Mouse (Mus musculus) heart, postnatal 36 days (tissue): Measurements from ENCODE around the gene Gm10097. TPM values are rescaled to one million over a fixed set of nuclear protein-coding genes. Genes with fewer than 3 reads are reported as not detected.
A peak's percentile ranks its signal among the peaks of the same experiment; 100 is the strongest.

Source experiments
- DNase-seq, 2 experiments: peaks; one replicate each; pipeline ENCODE4 v3.0.0; 2021 to 2022
- intact Hi-C: fragments of 180-260 bp; cut with DNase I; formaldehyde crosslinking; loops from one replicate; pipeline ENCODE4 v1.15.1; 2025
- total RNA-seq, 2 experiments: library from RNA; stranded (reverse); gene quantifications; 2 replicates each; pipeline ENCODE4 v1.2.3; 2021

The Gm10097 gene
- total RNA-seq = under 1 TPM; 0.44 to 0.60 TPM

DNA sequence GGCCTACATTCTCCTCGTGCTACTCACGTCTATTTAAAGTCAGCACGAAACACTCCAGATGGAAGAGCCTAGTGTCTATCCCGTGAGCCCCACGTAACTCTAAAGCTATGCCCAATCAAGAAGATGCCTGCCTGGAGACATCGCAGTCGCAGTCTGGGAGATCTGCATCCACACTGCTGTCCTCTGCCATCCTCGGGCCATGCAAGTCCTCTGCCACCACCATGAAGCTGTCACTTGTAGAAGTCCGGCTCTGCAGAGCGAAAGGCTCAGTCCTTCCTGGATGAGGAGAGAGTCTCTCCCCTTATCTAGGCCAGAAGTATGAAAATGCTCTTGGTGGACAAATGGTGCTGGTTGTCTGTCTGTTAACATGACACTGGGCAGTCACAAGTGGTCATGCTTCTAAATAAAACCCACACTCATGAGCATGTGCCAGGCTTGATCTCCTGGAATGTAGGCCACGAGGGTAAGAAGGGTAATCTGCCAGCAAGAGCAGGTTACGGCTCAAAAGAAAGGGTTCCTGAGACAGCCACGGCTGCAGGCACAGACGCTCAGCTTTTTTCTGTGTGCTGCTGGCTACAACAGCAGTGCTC lies at the start of gene Gm10097:
Gene Gm10097 (plus strand): TSS at position 517 of the 590 bp plus-strand sequence.
- intact Hi-C loops = no loop called here

DNA sequence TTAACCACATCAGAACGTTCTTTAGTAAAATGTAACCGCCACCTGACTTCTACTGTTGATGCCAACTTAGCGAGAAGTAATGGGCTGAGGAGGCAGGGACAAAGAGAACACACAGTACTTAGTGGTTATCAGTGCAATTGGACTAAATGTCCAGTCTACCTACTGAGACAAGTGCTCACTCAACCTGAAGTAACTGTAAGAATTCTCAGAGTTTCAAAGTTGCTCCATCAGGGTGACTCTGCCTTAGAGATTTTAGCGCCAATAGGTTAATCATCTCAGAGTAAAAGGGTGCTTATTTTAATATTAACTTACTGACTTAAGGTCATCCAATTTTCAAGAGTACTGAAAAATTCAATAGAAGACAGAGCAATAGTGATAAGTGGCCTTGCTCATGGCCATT lies 43.1 kb upstream of the Gm10097 start:
- intact Hi-C loops = no loop called here
- no peak for DNase-seq

More for the DNA sequence above, at the start of gene Gm10097:
- DNase-seq = peak; percentile 21 to 48

GRCm38 (mm10) chr10:5027208-5027607 lies 41.8 kb upstream of the Gm10097 start:
- intact Hi-C loops = no loop called here
- no peak for DNase-seq

DNA sequence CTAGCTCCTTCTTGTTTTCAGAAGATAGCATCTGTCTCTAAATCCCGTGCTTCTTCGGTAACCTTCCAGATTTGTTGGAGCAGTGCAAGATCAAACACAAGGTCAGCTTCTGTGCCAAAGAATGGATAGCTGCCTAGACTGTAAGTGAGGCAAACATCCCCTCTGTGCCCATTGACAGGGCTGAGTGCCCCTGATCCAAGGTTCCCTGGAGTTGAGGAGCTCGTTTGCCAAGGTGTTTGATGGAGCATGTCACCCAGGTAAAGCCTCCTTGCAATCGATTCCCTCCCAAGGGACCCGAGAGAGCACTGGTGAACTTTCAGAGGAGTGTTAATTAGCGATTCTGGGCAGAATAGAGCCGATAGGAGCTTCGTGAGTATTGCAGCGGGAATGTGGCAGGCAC lies 40.7 kb upstream of the Gm10097 start:
- DNase-seq = no peak
- intact Hi-C loops = no loop called here

GRCm38 (mm10) chr10:5029161-5029560 lies 39.8 kb upstream of the Gm10097 start:
- intact Hi-C loops = no loop called here
- no peak for DNase-seq

DNA sequence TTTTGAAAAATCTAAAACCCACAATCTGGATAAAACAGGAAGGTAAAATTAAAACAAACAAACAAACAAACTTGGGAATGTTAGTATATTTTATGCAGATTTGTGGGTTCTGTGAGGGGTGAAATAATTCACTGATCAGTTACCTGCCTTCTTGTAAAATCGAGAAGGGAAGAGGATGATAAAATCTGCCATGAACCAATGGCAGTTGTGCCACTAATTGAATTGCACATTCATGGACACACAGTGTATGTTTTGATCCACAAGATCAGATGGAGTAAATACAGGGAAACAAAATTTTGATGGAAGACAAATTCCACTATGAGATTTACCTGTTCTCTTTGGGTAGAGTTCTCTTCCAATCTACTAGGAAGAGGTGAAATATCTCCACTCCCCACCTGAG lies 39.1 kb upstream of the Gm10097 start:
- intact Hi-C loops = no loop called here
- no peak for DNase-seq

GRCm38 (mm10) chr10:5032192-5033048 lies 36.6 kb upstream of the Gm10097 start:
- intact Hi-C loops = no loop called here
- no peak for DNase-seq

DNA sequence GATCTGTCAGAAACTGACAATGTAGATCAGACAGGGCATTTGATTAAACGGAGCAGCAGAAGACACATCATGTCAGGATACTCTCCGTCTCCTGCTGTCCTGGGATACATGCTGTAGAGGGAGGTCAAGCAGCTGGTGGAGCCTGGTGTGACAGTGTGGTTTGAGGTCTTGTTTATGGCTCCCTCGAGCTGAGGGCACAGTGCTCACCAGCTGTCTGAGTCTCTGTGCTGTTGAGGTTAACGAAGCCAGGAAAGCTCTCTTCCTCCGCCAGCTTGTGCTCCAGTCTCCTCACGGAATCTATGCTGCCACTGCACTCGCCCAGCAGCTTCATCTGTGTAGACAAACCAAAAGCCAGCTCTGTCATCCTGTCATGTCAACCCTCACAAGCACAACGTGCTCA lies 27.7 kb upstream of the Gm10097 start:
- intact Hi-C loops = no loop called here
- DNase-seq = no peak

- DNase-seq = no peak
- intact Hi-C loops = no loop called here
Measured at GRCm38 (mm10) chr10:5044481-5044880, 24.5 kb upstream of the Gm10097 start.

DNA sequence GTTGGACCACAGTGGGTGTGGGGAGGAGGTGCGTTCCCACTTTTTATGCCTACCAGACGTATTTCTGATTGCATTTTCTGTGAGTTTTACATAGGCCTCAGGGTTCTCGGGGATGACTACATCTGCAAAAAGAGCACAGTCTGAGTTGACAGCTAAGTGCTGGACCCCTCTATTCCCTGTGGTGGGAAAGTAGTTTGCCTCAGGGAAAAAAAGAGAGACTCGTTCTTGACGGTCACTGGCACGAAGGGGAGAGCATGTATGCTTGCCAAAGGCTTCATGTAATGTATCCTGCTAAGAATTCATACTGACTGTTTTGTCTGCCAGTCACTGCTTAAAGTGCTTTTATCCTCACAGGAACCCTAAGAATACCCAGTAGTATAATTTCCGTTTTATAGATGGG lies 23.8 kb upstream of the Gm10097 start:
- intact Hi-C loops = no loop called here
- no peak for DNase-seq

DNA sequence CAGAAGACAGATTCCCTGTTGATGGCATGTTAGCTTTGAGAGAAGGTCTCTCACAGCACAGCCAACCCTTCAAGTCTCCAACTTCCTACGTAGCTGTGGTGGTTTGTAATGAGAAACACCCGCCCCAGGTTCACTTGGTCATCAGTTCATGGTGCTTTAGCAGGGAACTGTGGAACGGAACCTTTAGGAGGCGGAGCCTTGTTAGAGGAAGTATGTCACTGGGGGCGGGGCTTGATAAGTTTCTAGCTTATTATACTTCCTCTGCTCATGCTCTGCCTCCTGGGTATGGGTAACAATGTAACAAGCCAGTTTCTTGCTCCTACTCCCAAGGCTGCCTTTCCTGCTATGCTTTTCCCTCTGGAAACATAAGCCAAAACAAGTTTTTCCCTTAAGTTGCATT lies 23.3 kb upstream of the Gm10097 start:
- DNase-seq = no peak
- intact Hi-C loops = no loop called here

DNA sequence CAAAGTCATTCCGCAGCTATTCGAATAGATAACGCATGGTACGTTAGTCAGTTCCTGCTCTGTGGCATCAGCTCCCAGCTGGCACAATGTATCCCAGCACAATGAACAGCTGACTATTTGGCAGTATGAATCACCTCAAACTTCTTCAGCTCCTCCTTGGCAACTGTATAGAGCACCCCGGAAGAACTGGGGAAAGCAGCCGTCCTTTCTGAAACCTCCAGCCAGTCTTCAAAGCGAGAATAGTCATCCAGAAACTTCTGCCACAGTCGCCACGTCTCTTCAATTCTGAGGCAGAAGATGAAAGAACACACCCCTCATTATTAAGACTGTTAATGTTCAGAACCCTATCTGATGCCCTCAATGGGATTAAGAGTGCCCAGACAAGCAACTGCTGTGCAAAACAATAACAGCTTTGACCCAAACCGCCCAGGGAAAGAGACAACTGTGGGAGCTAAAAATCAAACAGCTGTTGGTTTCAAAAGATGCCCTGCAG lies 12.7 kb upstream of the Gm10097 start:
- intact Hi-C loops = no loop called here
- DNase-seq = no peak

DNA sequence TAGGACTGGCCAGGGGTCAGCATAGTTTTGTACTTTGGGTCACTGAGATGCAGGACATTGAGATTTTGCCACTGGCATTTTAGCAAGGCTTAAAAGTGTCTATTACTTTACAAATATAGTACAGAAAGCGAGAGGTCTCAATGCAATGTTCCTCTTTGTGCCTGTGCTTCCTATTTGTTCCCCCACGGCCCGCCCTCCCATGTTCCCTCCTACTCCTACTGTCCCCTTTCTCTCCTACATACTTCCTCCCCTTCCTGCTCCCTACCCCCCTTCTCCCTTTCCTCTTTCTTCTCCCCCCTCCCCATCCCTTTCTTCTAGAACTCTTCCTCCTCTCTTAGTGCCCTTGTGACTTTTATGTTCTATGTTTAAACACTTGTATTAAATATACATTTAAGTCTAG lies 12.1 kb upstream of the Gm10097 start:
- intact Hi-C loops = no loop called here
- DNase-seq = no peak

GRCm38 (mm10) chr10:5057661-5058060 lies 11.3 kb upstream of the Gm10097 start:
- intact Hi-C loops = no loop called here
- no peak for DNase-seq

DNA sequence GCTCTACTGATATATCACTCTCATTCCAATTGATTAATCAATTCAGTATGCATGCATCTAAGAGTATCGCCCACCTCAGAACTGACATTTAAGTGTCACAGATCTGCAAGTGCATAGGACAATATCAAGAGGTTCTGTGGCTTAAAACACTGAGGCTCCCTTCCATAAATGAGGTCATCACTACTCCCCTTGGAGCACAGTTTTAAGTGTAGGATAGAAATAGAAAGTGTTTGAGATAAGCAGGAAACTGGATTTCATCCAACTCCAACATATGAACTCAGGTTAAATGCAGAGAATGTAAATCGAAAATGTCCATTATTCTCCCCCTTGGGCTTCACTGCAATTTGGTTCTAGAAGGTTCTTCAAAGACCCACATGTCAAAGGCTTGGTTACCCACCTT lies 10.1 kb upstream of the Gm10097 start:
- DNase-seq = no peak
- intact Hi-C loops = no loop called here

GRCm38 (mm10) chr10:5059983-5060382 lies 9.0 kb upstream of the Gm10097 start:
- intact Hi-C loops = loop anchor here (1.0 kb wide), 1 partner anchor 93 kb away; no protein-coding TSS in a partner anchor
- no peak for DNase-seq

DNA sequence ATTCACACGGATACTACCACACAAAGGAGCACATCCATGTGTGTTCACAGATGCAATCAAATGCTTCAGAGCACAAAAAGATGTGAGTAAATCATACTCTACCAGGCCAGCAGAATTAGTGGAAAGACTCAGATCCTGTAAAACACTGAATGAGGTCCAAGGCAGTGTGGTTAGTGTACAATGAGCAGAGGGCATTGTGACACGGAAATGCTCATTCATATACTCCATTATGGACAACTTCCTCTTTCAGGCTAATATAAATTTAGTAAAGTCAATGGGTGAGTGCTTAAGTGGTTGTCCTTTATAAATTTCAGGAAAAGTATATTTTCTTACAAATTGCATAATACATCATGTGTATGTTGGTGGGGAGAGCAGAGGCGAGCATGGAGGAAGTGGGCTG lies 1.9 kb upstream of the Gm10097 start:
- intact Hi-C loops = no loop called here
- no peak for DNase-seq

DNA sequence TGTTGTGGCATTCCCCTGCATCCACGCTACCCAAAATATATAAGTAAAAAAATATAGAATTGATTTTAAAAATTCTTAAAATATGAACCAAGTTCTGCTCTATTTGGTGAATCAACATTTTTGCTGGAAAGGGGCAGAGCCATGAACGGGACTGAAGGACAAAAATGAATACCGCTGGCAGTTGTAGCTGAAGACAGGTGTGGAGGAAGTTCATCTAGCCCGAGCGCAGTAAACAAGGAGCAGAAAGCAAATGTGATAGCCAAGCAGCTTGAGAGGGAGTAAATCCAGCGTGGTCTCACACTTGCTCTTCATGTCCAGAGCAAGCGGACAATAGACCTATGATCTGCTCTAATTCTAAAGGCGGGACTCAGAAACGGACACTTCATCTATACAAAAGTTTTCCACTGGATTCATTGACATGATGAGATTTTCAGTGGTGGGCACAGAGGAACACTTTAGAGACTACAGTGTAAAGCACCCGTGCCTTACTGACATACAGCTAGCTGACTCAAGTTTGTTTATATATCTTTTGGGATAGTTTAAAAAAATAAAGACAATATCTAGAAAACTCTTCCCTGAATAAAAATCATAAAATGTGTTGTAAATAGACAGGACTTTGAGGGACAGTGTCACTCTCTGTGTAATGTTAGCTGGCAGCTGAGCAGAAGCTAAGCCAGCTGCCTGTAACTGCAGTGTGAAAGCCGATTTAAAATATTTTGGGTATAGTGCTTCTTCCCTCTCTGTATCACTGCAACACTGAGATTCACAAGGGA lies 1.4 kb downstream of the Gm10097 start:
- DNase-seq = no peak

DNA sequence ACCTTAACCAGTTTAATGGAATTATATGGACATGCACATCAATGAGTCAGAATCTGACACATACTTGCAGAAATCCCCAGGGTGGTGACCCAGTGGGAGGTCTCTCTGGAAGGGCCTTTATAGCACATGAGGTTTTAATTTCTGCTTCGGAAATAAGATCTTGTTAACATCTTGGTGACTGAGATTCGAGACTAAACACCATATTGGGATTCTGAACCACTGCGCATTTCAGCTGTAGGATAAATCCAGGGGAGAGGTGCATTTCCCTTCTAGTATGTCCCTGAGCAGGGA lies 1.9 kb downstream of the Gm10097 start:
- intact Hi-C loops = no loop called here
- no peak for DNase-seq

More for the DNA sequence above, 1.4 kb downstream of the Gm10097 start:
- intact Hi-C loops = no loop called here

- DNase-seq = no peak
- intact Hi-C loops = no loop called here
Measured at GRCm38 (mm10) chr10:5072054-5072453, 3.1 kb downstream of the Gm10097 start.

- intact Hi-C loops = no loop called here
- DNase-seq = no peak
Measured at GRCm38 (mm10) chr10:5075724-5076123, 6.7 kb downstream of the Gm10097 start.
